Mouse (Mus musculus) stomach, postnatal 0 days (tissue): Measurements from ENCODE around the gene Actb.

Source experiments
- CTCF ChIP-seq: IDR thresholded peaks from 2 replicates; pipeline ENCODE4 v1.5.1; 2016; ENCODE audit warnings: antibody characterized with exemption, low read depth, mild to moderate bottlenecking, moderate library complexity
- EP300 ChIP-seq: optimal IDR thresholded peaks from 2 replicates; pipeline ENCODE3; 2016; ENCODE audit warnings: antibody characterized with exemption

GRCm38 (mm10) chr5:142928749-142929399, 22.3 kb upstream of the Actb start:
- TF ChIP-seq CTCF (no peak), EP300 (no peak)
